1 mouse cellular context compared by ENCODE assay signal in the genomic region with DNA sequence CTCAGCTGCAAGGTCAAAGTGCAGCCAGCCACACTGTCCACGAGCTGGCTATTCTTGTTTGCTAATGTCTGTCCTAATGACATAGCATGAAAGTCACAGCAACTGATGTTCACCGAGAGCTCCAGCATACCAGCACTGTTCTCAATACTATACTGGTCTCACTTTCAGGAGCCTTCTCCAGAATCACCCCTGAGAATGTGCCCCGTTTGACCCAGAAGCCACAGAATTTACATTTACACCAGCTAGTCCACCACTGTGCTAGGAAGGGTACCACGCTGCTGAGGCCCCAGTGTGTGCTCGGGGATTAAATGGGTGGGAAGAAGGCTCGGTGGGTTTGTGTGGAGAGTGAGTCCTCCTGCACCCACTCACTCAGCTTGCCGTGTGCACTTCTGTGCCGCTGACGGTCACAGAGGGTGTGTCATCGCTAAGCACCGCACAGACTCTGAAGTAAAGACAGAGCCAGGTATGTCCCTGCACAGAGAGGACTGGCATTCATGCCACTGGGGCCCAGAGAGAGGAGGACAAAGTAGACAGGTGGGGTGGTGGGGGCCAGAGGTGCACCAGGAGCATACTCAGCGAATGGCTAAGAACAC.
TF ChIP-seq lines count a peak whose summit lies in the region.

No protein-coding gene starts in this region.

TF ChIP-seq in CH12.LX, 34 proteins besides CTCF, POLR2A, EP300 and RAD21 (continued from another document):
- TF ChIP-seq MYC (IDR thresholded peaks at IDR 0.05; ENCODE audit: low read depth, low read length) (no peak), E2F4 (IDR thresholded peaks at IDR 0.05; ENCODE audit: insufficient replicate concordance, low read depth, low read length) (no peak), POLR2AphosphoS2 (IDR thresholded peaks at IDR 0.05; ENCODE audit: low read depth, low read length) (no peak), MAX (IDR thresholded peaks at IDR 0.05; ENCODE audit: low read length) (no peak), CHD2 (IDR thresholded peaks at IDR 0.05; ENCODE audit: low read length) (no peak), SIN3A (IDR thresholded peaks at IDR 0.05; ENCODE audit: low read length) (peak; percentile 35; the same call in 1 of the 2 replicates), HCFC1 (IDR thresholded peaks at IDR 0.05; ENCODE audit: low read depth, low read length) (no peak), CHD1 (IDR thresholded peaks at IDR 0.05; ENCODE audit: low read depth, low read length) (no peak), GABPA (IDR thresholded peaks at IDR 0.05; ENCODE audit: insufficient replicate concordance, low read depth, low read length) (no peak), ZMIZ1 (IDR thresholded peaks at IDR 0.05; ENCODE audit: low read depth, low read length) (no peak), ZC3H11A (IDR thresholded peaks at IDR 0.05; ENCODE audit: low read depth, low read length) (no peak), USF1 (IDR thresholded peaks at IDR 0.05; ENCODE audit: low read depth, low read length) (no peak), NELFE (IDR thresholded peaks at IDR 0.05; ENCODE audit: low read depth, low read length) (no peak), BHLHE40 (IDR thresholded peaks at IDR 0.05; ENCODE audit: low read depth, low read length) (peak; percentile 85), MEF2A (IDR thresholded peaks at IDR 0.05; ENCODE audit: borderline replicate concordance, low read depth, low read length) (no peak; the same call in 1 of the 2 replicates), JUND (conservative IDR thresholded peaks at IDR 0.05; ENCODE audit: low read depth, low read length) (no peak), KAT2A (IDR thresholded peaks at IDR 0.05; ENCODE audit: insufficient replicate concordance, low read length) (no peak), IRF4 (IDR thresholded peaks at IDR 0.05; ENCODE audit: low read depth, low read length) (peak; percentile 54), JUN (IDR thresholded peaks at IDR 0.05; ENCODE audit: insufficient read depth, low read depth, low read length) (no peak), MXI1 (IDR thresholded peaks at IDR 0.05; ENCODE audit: low read depth, low read length) (0 out of 2 replicates have a peak, but pooled peaks have one; percentile 57), ZNF384 (IDR thresholded peaks at IDR 0.05; ENCODE audit: low read depth, low read length) (no peak), TBP (conservative IDR thresholded peaks at IDR 0.05; ENCODE audit: low read depth, low read length) (no peak), MAZ (IDR thresholded peaks at IDR 0.05; ENCODE audit: low read depth, low read length) (0 out of 2 replicates have a peak, but pooled peaks have one; percentile 36), ETS1 (conservative IDR thresholded peaks at IDR 0.05; ENCODE audit: low read depth, low read length) (peak; percentile 39; the same call in 1 of the 2 replicates), UBTF (IDR thresholded peaks at IDR 0.05; ENCODE audit: low read depth, low read length) (no peak), ZKSCAN1 (IDR thresholded peaks at IDR 0.05; ENCODE audit: borderline replicate concordance, low read depth, low read length) (no peak), USF2 (conservative IDR thresholded peaks at IDR 0.05; ENCODE audit: low read depth, low read length) (no peak)
TF ChIP-seq in CH12.LX: peak in this region for 7.
